Mouse (Mus musculus): ENCODE data around the gene Prss53. TPM values are rescaled to one million over a fixed set of nuclear protein-coding genes. Genes with fewer than 3 reads are reported as not detected.

Prss53 gene
- total and polyA plus RNA-seq, 2 experiments from 2014 or later: 1.3 to 1.8 TPM

DNA sequence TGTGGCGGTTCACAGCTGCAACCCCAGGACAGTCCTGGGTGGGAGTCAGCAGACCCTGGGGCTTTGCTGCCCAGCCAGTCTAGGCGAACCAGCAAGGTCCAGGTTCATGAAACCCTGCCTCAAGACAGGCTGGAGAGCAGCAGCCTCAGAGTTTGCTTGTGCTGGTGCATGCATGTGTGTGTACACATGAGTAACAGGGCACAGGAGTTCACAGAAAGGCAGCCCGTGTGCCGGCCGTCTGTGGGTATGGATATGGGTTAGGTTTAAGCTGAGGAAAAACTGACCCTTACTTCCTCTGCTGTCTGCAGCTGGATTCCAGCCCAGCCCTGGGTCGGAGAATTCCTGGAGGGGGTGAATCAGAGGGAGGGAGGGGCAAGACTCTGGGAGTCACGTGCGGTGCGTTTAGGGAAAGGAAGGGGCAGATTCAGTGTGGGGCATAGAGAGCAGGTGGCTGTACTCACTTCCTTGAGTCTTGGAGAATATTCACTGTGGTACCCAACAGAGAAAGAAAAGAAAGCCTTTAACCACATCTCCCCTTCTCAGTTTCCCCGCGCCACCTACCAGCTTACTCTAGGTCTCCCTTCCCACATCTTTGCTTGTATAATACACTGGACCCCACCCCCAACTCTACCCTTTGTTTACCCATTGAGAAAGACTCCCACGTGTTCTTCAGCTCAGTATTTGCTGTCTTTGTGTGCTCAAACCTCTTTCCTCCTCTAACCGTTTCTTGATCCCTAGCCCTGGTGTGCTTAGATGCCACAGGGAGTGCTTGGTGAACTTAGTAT lies 40.8 kb upstream of the Prss53 start:
- no peak for DNase-seq (ENCODE audit: low spot score)
- TF ChIP-seq CTCF (IDR thresholded peaks at IDR 0.05; ENCODE audit: low read depth): no peak
- H3K4me1 ChIP-seq (ENCODE audit: insufficient read depth, low read length): peaks cover 3% of the 10 kb centered on the region; the same call in 1 of the 2 replicates

DNA sequence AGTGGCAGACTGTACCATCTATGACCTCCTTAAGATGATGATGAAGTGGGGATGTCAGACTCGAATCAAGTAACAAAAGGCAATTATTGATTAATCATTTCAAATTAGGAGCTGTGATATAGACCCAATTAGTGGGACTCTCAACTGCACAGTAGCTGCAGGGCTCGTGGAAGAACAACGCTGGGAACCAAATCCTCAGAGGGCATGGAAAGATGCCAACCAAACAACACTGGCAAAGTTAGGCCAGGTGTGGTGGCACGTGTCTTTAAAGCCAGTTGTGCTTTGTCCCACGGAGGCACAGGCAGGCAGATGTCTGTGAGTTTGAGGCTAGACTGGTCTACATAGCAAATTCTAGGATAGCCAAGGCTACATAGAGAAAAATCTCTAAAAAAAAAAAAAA lies 39.9 kb upstream of the Prss53 start:
- TF ChIP-seq CTCF (IDR thresholded peaks at IDR 0.05; ENCODE audit: low read depth): no peak
- H3K4me3 ChIP-seq (ENCODE audit: low read length): no peak overlapping the region
- H3K9ac ChIP-seq (replicated peaks; ENCODE audit: low read length): no peak overlapping the region
- peaks cover 3% of the 10 kb centered on the region; the same call in 1 of the 2 replicates for H3K36me3 ChIP-seq (ENCODE audit: insufficient read depth, low read length)
- no peaks in the 10 kb centered on the region for H3K9me3 ChIP-seq (ENCODE audit: low read length)
- peaks cover 9% of the 10 kb centered on the region; the same call in 1 of the 2 replicates for H3K27me3 ChIP-seq (ENCODE audit: insufficient read depth, low read length)
- no peak overlapping the region for H3K4me2 ChIP-seq (ENCODE audit: low read depth, low read length)
- DNase-seq (ENCODE audit: low spot score): no peak
- WGBS: 72% methylated on average over 5 of the region's 5 CpGs
- H3K4me1 ChIP-seq (ENCODE audit: insufficient read depth, low read length): peaks cover 3% of the 10 kb centered on the region; the same call in 1 of the 2 replicates
- H3K27ac ChIP-seq: no peak overlapping the region
- ATAC-seq: no peak

More for the DNA sequence above, 40.8 kb upstream of the Prss53 start:
- Histone ChIP-seq H3K4me3 (ENCODE audit: low read length) (no peak overlapping the region), H3K9ac (replicated peaks; ENCODE audit: low read length) (no peak overlapping the region), H3K36me3 (ENCODE audit: insufficient read depth, low read length) (no peaks in the 10 kb centered on the region), H3K9me3 (ENCODE audit: low read length) (no peaks in the 10 kb centered on the region), H3K27me3 (ENCODE audit: insufficient read depth, low read length) (peaks cover 9% of the 10 kb centered on the region; the same call in 1 of the 2 replicates), H3K4me2 (ENCODE audit: low read depth, low read length) (no peak overlapping the region), H3K27ac (no peak overlapping the region)
- WGBS: 42% methylated on average over 13 of the region's 13 CpGs
- no peak for ATAC-seq

DNA sequence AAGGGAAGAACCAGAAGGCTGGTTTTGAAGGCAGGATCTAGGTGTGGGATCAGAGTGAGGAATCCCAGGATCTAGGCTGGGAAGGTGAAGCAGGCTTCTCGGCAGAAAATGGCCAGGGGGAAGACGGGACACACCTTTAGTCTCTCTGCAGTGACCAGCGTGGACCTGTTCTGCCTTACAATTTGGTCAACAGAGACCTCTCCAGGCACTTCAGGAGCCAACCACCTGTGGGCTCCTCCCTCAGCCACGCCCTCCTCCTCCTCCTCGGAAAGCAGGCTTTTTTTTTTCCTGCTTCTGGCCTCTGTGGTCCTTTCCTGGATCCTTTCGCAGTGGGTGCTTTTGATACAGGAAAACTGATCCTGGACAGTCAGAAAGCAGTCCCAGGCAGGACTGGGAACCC lies 39.2 kb upstream of the Prss53 start, which contains the start of gene Prss8:
Gene Prss8 (minus strand): TSS at position 182 of the 400 bp plus-strand sequence.
- ATAC-seq: no peak
- Histone ChIP-seq H3K4me1 (ENCODE audit: insufficient read depth, low read length) (peaks cover 3% of the 10 kb centered on the region; the same call in 1 of the 2 replicates), H3K4me3 (ENCODE audit: low read length) (peak within 1 kb of the TSS; percentile 10; the same call in 1 of the 2 replicates), H3K9ac (replicated peaks; ENCODE audit: low read length) (no peak within 1 kb of the TSS; the same call in 1 of the 2 replicates), H3K9me3 (ENCODE audit: low read length) (no peaks in the 10 kb centered on the region), H3K36me3 (ENCODE audit: insufficient read depth, low read length) (peaks cover 4% of the 10 kb centered on the region; the same call in 1 of the 2 replicates), H3K27ac (no peak within 1 kb of the TSS), H3K27me3 (ENCODE audit: insufficient read depth, low read length) (peaks cover 9% of the 10 kb centered on the region; the same call in 1 of the 2 replicates), H3K4me2 (ENCODE audit: low read depth, low read length) (peak within 1 kb of the TSS; percentile 16; the same call in 1 of the 2 replicates)
- WGBS: 16% methylated on average over 6 of the region's 6 CpGs
- no peak for DNase-seq (ENCODE audit: low spot score)
- no peak for TF ChIP-seq CTCF (IDR thresholded peaks at IDR 0.05; ENCODE audit: low read depth)

DNA sequence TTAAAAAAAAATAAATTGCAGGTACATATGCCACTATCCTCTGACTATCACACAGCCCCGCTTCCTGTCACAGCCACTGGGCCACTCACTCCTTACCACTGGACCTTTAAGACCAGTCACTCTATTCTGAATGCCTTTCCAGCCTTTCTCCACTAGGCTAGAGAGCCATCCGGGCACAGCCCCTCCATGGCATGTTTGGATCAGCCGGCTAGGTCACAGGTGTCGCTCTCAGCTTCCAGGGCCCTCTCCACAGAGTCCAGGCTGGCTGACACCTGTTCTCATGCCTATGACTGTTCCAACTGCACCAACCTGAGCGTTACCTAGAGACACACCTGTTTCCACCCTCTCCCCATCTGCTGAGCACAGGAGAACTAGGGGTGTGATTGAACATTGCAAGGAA lies 37.8 kb upstream of the Prss53 start:
- WGBS: 48% methylated on average over 5 of the region's 5 CpGs

DNA sequence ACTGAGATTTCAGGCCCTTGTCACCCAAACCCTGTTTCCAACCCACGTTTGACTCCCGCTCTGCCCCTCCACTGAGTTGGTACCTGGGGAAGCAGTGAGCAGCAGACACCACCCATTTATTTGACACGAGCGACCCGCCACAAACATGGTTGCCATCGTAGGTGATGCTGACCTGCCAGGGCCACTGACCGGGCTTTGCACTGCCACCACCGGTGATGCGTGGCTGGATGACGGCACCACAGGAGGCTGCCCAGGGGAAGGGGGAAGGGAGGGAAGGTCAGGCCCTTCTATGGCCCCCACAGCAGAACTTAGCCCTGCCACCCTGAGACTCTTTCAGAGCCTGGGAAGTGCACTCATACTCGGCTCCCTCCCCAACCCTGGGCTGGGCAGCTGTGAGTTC lies 37.0 kb upstream of the Prss53 start:
- no peak for TF ChIP-seq CTCF (IDR thresholded peaks at IDR 0.05; ENCODE audit: low read depth)
- Histone ChIP-seq H3K4me3 (ENCODE audit: low read length) (no peak overlapping the region), H3K4me1 (ENCODE audit: insufficient read depth, low read length) (peaks cover 3% of the 10 kb centered on the region; the same call in 1 of the 2 replicates), H3K9ac (replicated peaks; ENCODE audit: low read length) (no peak overlapping the region), H3K9me3 (ENCODE audit: low read length) (no peaks in the 10 kb centered on the region), H3K27me3 (ENCODE audit: insufficient read depth, low read length) (peaks cover 9% of the 10 kb centered on the region; the same call in 1 of the 2 replicates), H3K36me3 (ENCODE audit: insufficient read depth, low read length) (peaks cover 9% of the 10 kb centered on the region; the same call in 1 of the 2 replicates), H3K27ac (no peak overlapping the region), H3K4me2 (ENCODE audit: low read depth, low read length) (no peak overlapping the region)
- 84% methylated on average over 11 of the region's 11 CpGs for WGBS
- ATAC-seq (no peak), DNase-seq (ENCODE audit: low spot score) (no peak)

More for the DNA sequence above, 37.8 kb upstream of the Prss53 start:
- DNase-seq (ENCODE audit: low spot score) (no peak), ATAC-seq (peak; percentile 13; the same call in 1 of the 2 replicates)
- Histone ChIP-seq H3K27me3 (ENCODE audit: insufficient read depth, low read length) (peaks cover 9% of the 10 kb centered on the region; the same call in 1 of the 2 replicates), H3K4me2 (ENCODE audit: low read depth, low read length) (no peak overlapping the region), H3K4me3 (ENCODE audit: low read length) (no peak overlapping the region), H3K9ac (replicated peaks; ENCODE audit: low read length) (no peak overlapping the region), H3K27ac (no peak overlapping the region), H3K4me1 (ENCODE audit: insufficient read depth, low read length) (peaks cover 3% of the 10 kb centered on the region; the same call in 1 of the 2 replicates), H3K9me3 (ENCODE audit: low read length) (no peaks in the 10 kb centered on the region), H3K36me3 (ENCODE audit: insufficient read depth, low read length) (peaks cover 4% of the 10 kb centered on the region; the same call in 1 of the 2 replicates)
- no peak for TF ChIP-seq CTCF (IDR thresholded peaks at IDR 0.05; ENCODE audit: low read depth)

DNA sequence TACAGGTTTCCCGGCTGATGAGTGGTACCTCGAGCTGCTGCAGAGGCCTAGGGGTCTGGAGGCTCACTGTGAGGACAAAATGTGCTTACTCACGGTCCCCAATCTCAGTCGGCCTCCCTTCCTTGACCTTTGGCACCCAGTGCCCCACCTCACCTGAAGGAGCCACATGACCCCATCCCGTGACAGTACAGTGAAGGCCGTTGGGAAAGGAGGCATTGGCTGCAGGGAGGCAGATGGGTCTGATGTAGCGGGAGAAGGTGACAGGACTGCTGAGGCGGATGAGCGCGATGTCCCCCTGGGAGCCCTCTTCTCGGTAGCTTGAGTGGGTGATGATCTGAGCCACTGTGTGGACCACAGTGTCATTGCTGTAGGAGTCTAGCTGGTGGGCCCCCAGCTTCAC lies 36.1 kb upstream of the Prss53 start:
- Histone ChIP-seq H3K4me2 (ENCODE audit: low read depth, low read length) (no peak overlapping the region), H3K4me1 (ENCODE audit: insufficient read depth, low read length) (peaks cover 3% of the 10 kb centered on the region; the same call in 1 of the 2 replicates), H3K36me3 (ENCODE audit: insufficient read depth, low read length) (peaks cover 9% of the 10 kb centered on the region; the same call in 1 of the 2 replicates), H3K27ac (no peak overlapping the region), H3K9me3 (ENCODE audit: low read length) (no peaks in the 10 kb centered on the region), H3K9ac (replicated peaks; ENCODE audit: low read length) (no peak overlapping the region), H3K27me3 (ENCODE audit: insufficient read depth, low read length) (peaks cover 9% of the 10 kb centered on the region; the same call in 1 of the 2 replicates), H3K4me3 (ENCODE audit: low read length) (no peak overlapping the region)
- WGBS: 89% methylated on average over 11 of the region's 11 CpGs
- ATAC-seq (no peak), DNase-seq (ENCODE audit: low spot score) (no peak)
- no peak for TF ChIP-seq CTCF (IDR thresholded peaks at IDR 0.05; ENCODE audit: low read depth)
